Mouse (Mus musculus): ENCODE data around the gene Nmt2. TPM values are rescaled to one million over a fixed set of nuclear protein-coding genes. Genes with fewer than 3 reads are reported as not detected.

The Nmt2 gene
- total and polyA plus RNA-seq, 2 experiments: 5.1 to 16.4 TPM

GRCm38 (mm10) chr2:3348422-3348821 lies 64.4 kb downstream of the Nmt2 start:
- H3K4me3 ChIP-seq (ENCODE audit: insufficient read depth, low read depth, low read length): no peak overlapping the region
- 79% methylated on average over 4 of the region's 4 CpGs for WGBS

GRCm38 (mm10) chr2:3348919-3349318 lies 64.9 kb downstream of the Nmt2 start:
- DNase-seq (ENCODE audit: extremely low read depth, low read depth, low spot score): peak; percentile 50
- WGBS: 13% methylated on average over 3 of the region's 3 CpGs
- no peaks in the 10 kb centered on the region for H3K4me1 ChIP-seq (ENCODE audit: control insufficient read depth, insufficient read depth, low read length)
- H3K79me2 ChIP-seq (ENCODE audit: control insufficient read depth, insufficient read depth, low read length): no peaks in the 10 kb centered on the region
- H3K9ac ChIP-seq (ENCODE audit: low read depth, low read length): no peak overlapping the region
- no peak overlapping the region for H3K27ac ChIP-seq (replicated peaks; ENCODE audit: insufficient read depth, low read depth, low read length)
- TF ChIP-seq CTCF (IDR thresholded peaks at IDR 0.05; ENCODE audit: low read depth, low read length): peak; percentile 53
- no peak for TF ChIP-seq POLR2A (IDR thresholded peaks at IDR 0.05; ENCODE audit: extremely low read depth, insufficient read depth, low read length)
- H3K27me3 ChIP-seq (ENCODE audit: control insufficient read depth, insufficient read depth, low read length): no peaks in the 10 kb centered on the region
- no peak overlapping the region for H3K4me3 ChIP-seq (ENCODE audit: insufficient read depth, low read depth, low read length)
- no peaks in the 10 kb centered on the region for H3K36me3 ChIP-seq (ENCODE audit: control insufficient read depth, insufficient read depth, low read length)

More at GRCm38 (mm10) chr2:3348422-3348821, 64.4 kb downstream of the Nmt2 start:
- Histone ChIP-seq H3K27ac (replicated peaks; ENCODE audit: insufficient read depth, low read depth, low read length) (no peak overlapping the region), H3K27me3 (ENCODE audit: control insufficient read depth, insufficient read depth, low read length) (no peaks in the 10 kb centered on the region), H3K79me2 (ENCODE audit: control insufficient read depth, insufficient read depth, low read length) (no peaks in the 10 kb centered on the region), H3K4me1 (ENCODE audit: control insufficient read depth, insufficient read depth, low read length) (no peaks in the 10 kb centered on the region), H3K36me3 (ENCODE audit: control insufficient read depth, insufficient read depth, low read length) (no peaks in the 10 kb centered on the region), H3K9ac (ENCODE audit: low read depth, low read length) (no peak overlapping the region)
- DNase-seq (ENCODE audit: extremely low read depth, low read depth, low spot score): no peak
- TF ChIP-seq CTCF (IDR thresholded peaks at IDR 0.05; ENCODE audit: low read depth, low read length) (no peak), POLR2A (IDR thresholded peaks at IDR 0.05; ENCODE audit: extremely low read depth, insufficient read depth, low read length) (no peak)

DNA sequence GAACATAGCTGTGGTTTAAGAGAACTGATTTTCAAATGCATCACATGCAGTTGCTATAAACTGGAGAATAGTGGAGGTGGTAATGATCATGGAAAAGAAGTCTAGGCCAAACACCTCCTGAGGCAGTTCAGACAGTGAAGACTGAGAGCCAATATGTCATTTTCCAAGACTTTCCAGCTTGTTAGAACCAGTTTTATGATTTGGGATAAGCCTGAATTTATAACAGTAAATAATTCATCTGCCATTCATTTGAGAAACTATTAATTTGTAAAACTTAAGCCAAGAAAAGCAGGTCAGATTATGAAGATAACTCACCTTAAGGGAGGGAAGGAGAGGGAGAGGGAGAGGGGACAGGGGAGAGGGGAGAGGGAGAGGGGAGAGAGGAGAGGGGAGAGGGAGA lies 69.1 kb downstream of the Nmt2 start:
- peaks cover 4% of the 10 kb centered on the region; the same call in 1 of the 2 replicates for H3K4me1 ChIP-seq (ENCODE audit: control insufficient read depth, insufficient read depth, low read length)
- no peak overlapping the region for H3K4me3 ChIP-seq (ENCODE audit: insufficient read depth, low read depth, low read length)
- H3K27ac ChIP-seq (replicated peaks; ENCODE audit: insufficient read depth, low read depth, low read length): no peak overlapping the region
- no peaks in the 10 kb centered on the region for H3K79me2 ChIP-seq (ENCODE audit: control insufficient read depth, insufficient read depth, low read length)
- no peaks in the 10 kb centered on the region for H3K27me3 ChIP-seq (ENCODE audit: control insufficient read depth, insufficient read depth, low read length)
- no peak overlapping the region for H3K9ac ChIP-seq (ENCODE audit: low read depth, low read length)
- no peak for DNase-seq (ENCODE audit: extremely low read depth, low read depth, low spot score)
- no peak for TF ChIP-seq POLR2A (IDR thresholded peaks at IDR 0.05; ENCODE audit: extremely low read depth, insufficient read depth, low read length)
- TF ChIP-seq CTCF (IDR thresholded peaks at IDR 0.05; ENCODE audit: low read depth, low read length): no peak
- H3K36me3 ChIP-seq (ENCODE audit: control insufficient read depth, insufficient read depth, low read length): no peaks in the 10 kb centered on the region

GRCm38 (mm10) chr2:3355793-3356192 lies 71.8 kb downstream of the Nmt2 start:
- H3K4me1 ChIP-seq (ENCODE audit: control insufficient read depth, insufficient read depth, low read length): peaks cover 4% of the 10 kb centered on the region; the same call in 1 of the 2 replicates
- peak; percentile 12 for DNase-seq (ENCODE audit: extremely low read depth, low read depth, low spot score)
- no peak overlapping the region for H3K27ac ChIP-seq (replicated peaks; ENCODE audit: insufficient read depth, low read depth, low read length)
- no peak for TF ChIP-seq POLR2A (IDR thresholded peaks at IDR 0.05; ENCODE audit: extremely low read depth, insufficient read depth, low read length)
- no peak for TF ChIP-seq CTCF (IDR thresholded peaks at IDR 0.05; ENCODE audit: low read depth, low read length)
- no peaks in the 10 kb centered on the region for H3K27me3 ChIP-seq (ENCODE audit: control insufficient read depth, insufficient read depth, low read length)
- H3K36me3 ChIP-seq (ENCODE audit: control insufficient read depth, insufficient read depth, low read length): no peaks in the 10 kb centered on the region
- WGBS: 82% methylated on average over 8 of the region's 8 CpGs
- no peak overlapping the region for H3K9ac ChIP-seq (ENCODE audit: low read depth, low read length)
- no peak overlapping the region for H3K4me3 ChIP-seq (ENCODE audit: insufficient read depth, low read depth, low read length)
- no peaks in the 10 kb centered on the region for H3K79me2 ChIP-seq (ENCODE audit: control insufficient read depth, insufficient read depth, low read length)

- Histone ChIP-seq H3K4me3 (ENCODE audit: insufficient read depth, low read depth, low read length) (no peak overlapping the region), H3K27ac (replicated peaks; ENCODE audit: insufficient read depth, low read depth, low read length) (no peak overlapping the region), H3K27me3 (ENCODE audit: control insufficient read depth, insufficient read depth, low read length) (no peaks in the 10 kb centered on the region), H3K9ac (ENCODE audit: low read depth, low read length) (no peak overlapping the region), H3K79me2 (ENCODE audit: control insufficient read depth, insufficient read depth, low read length) (no peaks in the 10 kb centered on the region), H3K36me3 (ENCODE audit: control insufficient read depth, insufficient read depth, low read length) (no peaks in the 10 kb centered on the region), H3K4me1 (ENCODE audit: control insufficient read depth, insufficient read depth, low read length) (peaks cover 4% of the 10 kb centered on the region; the same call in 1 of the 2 replicates)
- DNase-seq (ENCODE audit: extremely low read depth, low read depth, low spot score): peak; percentile 74
- TF ChIP-seq CTCF (IDR thresholded peaks at IDR 0.05; ENCODE audit: low read depth, low read length): no peak
- WGBS: 60% methylated on average over 3 of the region's 3 CpGs
Observed at GRCm38 (mm10) chr2:3356311-3356710, 72.3 kb downstream of the Nmt2 start.

DNA sequence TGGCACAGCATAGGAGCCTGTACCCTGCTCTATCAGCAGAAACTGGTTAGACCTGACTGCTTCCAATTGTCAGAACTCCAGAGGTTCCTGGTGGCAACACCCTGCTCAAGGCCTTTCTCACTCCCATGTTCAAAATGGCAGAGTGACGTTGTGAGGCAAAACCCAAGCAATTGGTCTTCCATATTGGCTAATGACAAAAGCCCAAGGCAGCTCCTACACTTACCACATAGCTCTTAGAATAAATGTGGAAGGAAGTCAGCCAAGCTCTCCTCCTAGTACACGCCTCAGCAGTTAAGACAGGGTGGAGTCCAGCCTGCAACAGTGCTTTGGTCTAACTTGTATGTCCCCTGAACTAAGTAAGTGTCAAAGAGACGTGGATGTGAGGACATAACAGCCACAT lies 73.9 kb downstream of the Nmt2 start:
- no peaks in the 10 kb centered on the region for H3K79me2 ChIP-seq (ENCODE audit: control insufficient read depth, insufficient read depth, low read length)
- no peak overlapping the region for H3K27ac ChIP-seq (replicated peaks; ENCODE audit: insufficient read depth, low read depth, low read length)
- H3K4me1 ChIP-seq (ENCODE audit: control insufficient read depth, insufficient read depth, low read length): peaks cover 4% of the 10 kb centered on the region; the same call in 1 of the 2 replicates
- WGBS: 82% methylated on average over 3 of the region's 3 CpGs
- DNase-seq (ENCODE audit: extremely low read depth, low read depth, low spot score): no peak
- no peak overlapping the region for H3K4me3 ChIP-seq (ENCODE audit: insufficient read depth, low read depth, low read length)
- H3K9ac ChIP-seq (ENCODE audit: low read depth, low read length): no peak overlapping the region
- TF ChIP-seq POLR2A (IDR thresholded peaks at IDR 0.05; ENCODE audit: extremely low read depth, insufficient read depth, low read length) (no peak), CTCF (IDR thresholded peaks at IDR 0.05; ENCODE audit: low read depth, low read length) (no peak)
- no peaks in the 10 kb centered on the region for H3K36me3 ChIP-seq (ENCODE audit: control insufficient read depth, insufficient read depth, low read length)
- no peaks in the 10 kb centered on the region for H3K27me3 ChIP-seq (ENCODE audit: control insufficient read depth, insufficient read depth, low read length)
